Mouse (Mus musculus): ENCODE measurements around the gene Aplp2. TPM values are rescaled to one million over a fixed set of nuclear protein-coding genes. Genes with fewer than 3 reads are reported as not detected.

The Aplp2 gene
- polyA plus RNA-seq, 1 experiment from 2014 or later = 279 TPM

GRCm38 (mm10) chr9:31221170-31221569, 9.6 kb upstream of the Aplp2 start:
- Histone ChIP-seq H3K27me3 (replicated peaks) (no peaks in the 10 kb centered on the region), H3K36me3 (no peaks in the 10 kb centered on the region), H3K4me2 (peak overlapping the region; percentile 19; the same call in 1 of the 2 replicates), H3K4me1 (no peaks in the 10 kb centered on the region; the same call in 1 of the 2 replicates), H3K9me3 (no peaks in the 10 kb centered on the region), H3K9ac (no peak overlapping the region), H3K4me3 (replicated peaks) (no peak overlapping the region), H3K27ac (no peak overlapping the region)
- 0 out of 2 replicates have a peak, but pooled peaks have one; percentile 8 for ATAC-seq (ENCODE audit: insufficient read depth, low FRiP score, low read depth)
- 29% methylated on average over 10 of the region's 10 CpGs for WGBS

GRCm38 (mm10) chr9:31217631-31218380, 6.2 kb upstream of the Aplp2 start:
- Histone ChIP-seq H3K4me3 (replicated peaks) (no peak overlapping the region), H3K27me3 (replicated peaks) (no peaks in the 10 kb centered on the region), H3K9ac (no peak overlapping the region), H3K9me3 (no peaks in the 10 kb centered on the region), H3K4me2 (no peak overlapping the region), H3K27ac (peak overlapping the region; percentile 60), H3K4me1 (no peaks in the 10 kb centered on the region), H3K36me3 (no peaks in the 10 kb centered on the region)
- WGBS = 29% methylated on average over 7 of the region's 7 CpGs
- ATAC-seq (ENCODE audit: insufficient read depth, low FRiP score, low read depth) = peak; percentile 79

- no peaks in the 10 kb centered on the region for H3K36me3 ChIP-seq
- peak overlapping the region; percentile 29; the same call in 1 of the 2 replicates for H3K9ac ChIP-seq
- H3K9me3 ChIP-seq = no peaks in the 10 kb centered on the region
- 31% methylated on average over 12 of the region's 12 CpGs for WGBS
- 0 out of 2 replicates have a peak, but pooled peaks cover 8% of the 10 kb centered on the region for H3K4me1 ChIP-seq
- peak overlapping the region; percentile 95 for H3K4me3 ChIP-seq (replicated peaks)
- peak overlapping the region; percentile 86 for H3K27ac ChIP-seq
- peak overlapping the region; percentile 90 for H3K4me2 ChIP-seq
- no peak for ATAC-seq (ENCODE audit: insufficient read depth, low FRiP score, low read depth)
- no peaks in the 10 kb centered on the region for H3K27me3 ChIP-seq (replicated peaks)
Measured at GRCm38 (mm10) chr9:31212500-31213008, 939 bp upstream of the Aplp2 start.

DNA sequence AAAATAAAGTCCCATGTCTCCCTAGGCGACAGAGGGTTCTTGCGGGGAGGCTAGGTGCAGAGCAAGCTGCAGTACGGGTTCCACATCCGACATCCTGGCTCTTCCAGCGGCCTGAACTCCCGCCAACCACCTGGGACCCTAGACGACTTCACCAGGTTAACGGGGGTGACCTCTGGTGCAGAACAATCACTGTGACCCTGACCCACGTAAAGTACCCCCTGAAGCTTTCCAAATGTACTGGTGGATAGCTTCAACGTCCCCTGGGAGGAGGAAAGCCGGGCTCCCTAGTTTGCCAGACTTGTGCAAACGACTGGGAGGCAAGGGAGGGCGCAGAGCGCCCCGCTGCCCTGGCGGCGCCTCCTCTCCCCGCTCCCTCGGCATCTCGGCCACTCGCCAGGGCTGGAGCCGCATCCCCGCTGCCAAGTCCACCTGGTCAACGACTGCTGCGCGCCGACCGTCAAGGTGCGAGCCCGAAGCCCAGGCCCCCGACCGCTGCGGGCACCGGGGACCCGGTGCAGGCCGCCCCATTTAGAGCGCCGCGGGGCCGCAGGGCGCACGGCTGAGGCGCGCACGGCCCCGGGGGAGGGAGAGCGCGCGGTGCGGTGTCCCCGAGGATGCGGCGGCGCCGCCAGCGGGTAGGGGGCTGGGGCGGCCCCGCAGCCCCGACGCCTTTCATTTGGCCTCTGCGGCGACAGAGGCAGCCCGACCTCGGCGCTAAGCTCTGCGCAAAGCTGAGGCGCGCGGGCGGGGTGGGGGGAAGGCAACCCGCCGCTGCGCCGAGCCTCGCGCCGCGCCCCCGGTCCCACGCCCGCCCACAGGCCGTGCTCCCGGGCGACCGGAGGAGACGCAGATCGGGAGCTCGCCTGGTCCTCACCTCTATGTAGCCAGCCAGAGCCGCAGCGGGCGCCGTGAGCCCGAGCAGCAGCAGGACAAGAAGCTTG, 596 bp downstream of the Aplp2 start:
- ATAC-seq (ENCODE audit: insufficient read depth, low FRiP score, low read depth) = peak; percentile 34
- Histone ChIP-seq H3K27ac (peak overlapping the region; percentile 91), H3K9me3 (no peaks in the 10 kb centered on the region), H3K9ac (peak overlapping the region; percentile 87), H3K4me2 (peak overlapping the region; percentile 76), H3K4me1 (peaks cover 9% of the 10 kb centered on the region), H3K36me3 (no peaks in the 10 kb centered on the region), H3K4me3 (replicated peaks) (peak overlapping the region; percentile 95), H3K27me3 (replicated peaks) (no peaks in the 10 kb centered on the region)
- under 1% methylated on average over 81 of the region's 93 CpGs for WGBS

DNA sequence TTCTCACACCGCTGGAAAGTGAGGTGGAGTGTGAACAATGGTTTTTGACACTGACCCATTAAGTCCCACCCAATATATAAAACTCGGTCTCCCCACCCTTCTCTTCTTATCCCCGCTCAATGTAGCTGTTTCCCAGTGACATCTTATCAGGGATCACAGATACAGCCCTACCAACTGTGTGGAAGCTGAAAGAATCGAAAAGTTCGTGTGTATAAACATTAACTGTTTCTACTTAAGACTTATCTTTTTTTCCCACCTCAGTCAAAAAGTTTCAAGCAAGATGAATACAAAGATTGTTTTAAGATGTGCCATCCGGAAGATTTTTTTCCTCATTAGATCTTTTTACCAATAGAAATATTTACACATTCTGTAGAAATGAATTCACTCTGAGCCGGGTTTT, 1.5 kb downstream of the Aplp2 start:
- peaks cover 14% of the 10 kb centered on the region for H3K4me1 ChIP-seq
- H3K9ac ChIP-seq = no peak overlapping the region
- H3K36me3 ChIP-seq = no peaks in the 10 kb centered on the region
- H3K9me3 ChIP-seq = no peaks in the 10 kb centered on the region
- no peak for ATAC-seq (ENCODE audit: insufficient read depth, low FRiP score, low read depth)
- no peak overlapping the region for H3K27ac ChIP-seq
- no peaks in the 10 kb centered on the region for H3K27me3 ChIP-seq (replicated peaks)
- peak overlapping the region; percentile 76 for H3K4me2 ChIP-seq
- 13% methylated on average over 7 of the region's 7 CpGs for WGBS
- peak overlapping the region; percentile 95 for H3K4me3 ChIP-seq (replicated peaks)

DNA sequence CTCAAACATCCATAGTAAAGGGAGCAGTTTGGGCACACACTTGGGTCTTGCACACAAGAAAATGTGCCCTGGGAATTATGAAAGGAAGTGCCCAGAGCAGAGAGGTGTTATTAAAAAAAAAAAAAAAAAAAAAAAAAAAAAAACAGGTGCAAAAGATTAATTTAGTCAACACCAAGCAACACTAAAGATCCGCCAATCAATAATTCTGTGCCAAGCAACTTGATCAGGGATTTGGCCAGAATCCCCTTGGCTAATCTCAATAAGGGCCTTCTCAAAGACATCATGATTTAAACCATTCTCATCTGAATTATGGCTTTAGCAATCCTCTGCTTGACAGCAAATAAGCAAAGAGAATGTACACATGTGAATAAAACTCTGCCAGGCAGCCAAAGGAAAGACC, 2.1 kb downstream of the Aplp2 start:
- WGBS = 100% methylated on average over 1 of the region's 1 CpGs
- Histone ChIP-seq H3K9ac (no peak overlapping the region), H3K27me3 (replicated peaks) (no peaks in the 10 kb centered on the region), H3K4me2 (no peak overlapping the region), H3K9me3 (no peaks in the 10 kb centered on the region), H3K4me1 (peaks cover 16% of the 10 kb centered on the region), H3K4me3 (replicated peaks) (no peak overlapping the region), H3K36me3 (no peaks in the 10 kb centered on the region), H3K27ac (no peak overlapping the region)
- ATAC-seq (ENCODE audit: insufficient read depth, low FRiP score, low read depth) = no peak

DNA sequence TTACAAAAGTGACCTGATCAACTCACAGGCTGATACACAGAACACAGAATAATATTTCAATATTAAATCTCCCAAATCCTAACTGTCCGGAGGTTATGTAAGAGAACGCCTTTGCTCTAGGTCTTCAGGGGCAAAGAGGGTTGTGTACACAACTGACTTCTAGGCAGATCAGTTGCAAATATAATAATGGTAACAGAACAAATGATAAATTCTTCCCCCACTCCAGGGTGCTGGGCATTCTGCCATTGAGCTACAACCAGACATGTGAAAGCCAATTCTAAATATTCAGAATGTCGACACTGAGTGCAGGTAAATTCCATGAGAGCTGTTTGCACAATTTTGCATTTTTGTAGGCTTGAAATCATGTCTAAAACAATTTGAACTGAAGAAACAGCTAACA, 3.9 kb downstream of the Aplp2 start:
- WGBS = 57% methylated on average over 3 of the region's 3 CpGs

GRCm38 (mm10) chr9:31204722-31205121, 6.9 kb downstream of the Aplp2 start:
- Histone ChIP-seq H3K27me3 (replicated peaks) (no peaks in the 10 kb centered on the region), H3K4me3 (replicated peaks) (no peak overlapping the region), H3K9me3 (no peaks in the 10 kb centered on the region), H3K27ac (no peak overlapping the region), H3K36me3 (no peaks in the 10 kb centered on the region), H3K4me1 (peaks cover 13% of the 10 kb centered on the region), H3K9ac (no peak overlapping the region), H3K4me2 (no peak overlapping the region)
- no peak for ATAC-seq (ENCODE audit: insufficient read depth, low FRiP score, low read depth)
- WGBS = 38% methylated on average over 6 of the region's 6 CpGs

More for the DNA sequence above, 3.9 kb downstream of the Aplp2 start:
- no peak overlapping the region for H3K4me3 ChIP-seq (replicated peaks)
- no peak for ATAC-seq (ENCODE audit: insufficient read depth, low FRiP score, low read depth)
- peaks cover 16% of the 10 kb centered on the region for H3K4me1 ChIP-seq
- no peak overlapping the region for H3K27ac ChIP-seq
- H3K9me3 ChIP-seq = no peaks in the 10 kb centered on the region
- H3K4me2 ChIP-seq = no peak overlapping the region
- H3K27me3 ChIP-seq (replicated peaks) = no peaks in the 10 kb centered on the region
- H3K36me3 ChIP-seq = no peaks in the 10 kb centered on the region
- no peak overlapping the region for H3K9ac ChIP-seq

DNA sequence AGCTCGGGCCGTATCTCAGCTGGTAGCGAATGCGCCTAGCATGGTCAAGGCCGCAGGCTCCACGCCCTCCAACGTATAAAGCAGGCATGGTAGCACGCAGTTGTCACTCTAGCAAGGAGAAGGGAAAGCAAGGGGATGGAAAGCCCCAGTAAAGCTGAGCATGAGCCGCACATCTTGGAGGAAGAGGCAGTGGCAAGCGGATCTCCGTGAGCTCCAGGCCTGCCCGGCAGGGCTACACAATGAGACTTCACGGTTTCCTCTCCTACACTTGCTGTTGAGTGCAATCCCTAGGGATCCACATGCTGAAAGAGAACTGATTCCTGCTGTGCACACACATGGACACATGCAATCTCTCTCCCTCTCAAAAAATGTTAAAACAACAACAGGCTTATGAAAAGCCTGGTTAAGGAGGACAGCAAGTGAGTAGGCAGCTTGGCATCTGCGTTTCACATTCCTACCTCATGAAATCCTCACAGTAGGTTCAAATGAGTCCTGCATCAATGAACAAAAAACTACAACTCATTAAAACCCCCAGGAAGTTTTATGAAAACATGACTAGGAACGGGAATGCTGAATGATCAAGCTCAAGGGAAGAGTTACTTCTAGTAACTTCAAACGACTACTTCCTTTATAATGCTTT, 7.9 kb downstream of the Aplp2 start:
- Histone ChIP-seq H3K9me3 (no peaks in the 10 kb centered on the region), H3K4me3 (replicated peaks) (no peak overlapping the region), H3K9ac (no peak overlapping the region), H3K27me3 (replicated peaks) (no peaks in the 10 kb centered on the region), H3K36me3 (no peaks in the 10 kb centered on the region), H3K4me2 (no peak overlapping the region), H3K27ac (no peak overlapping the region), H3K4me1 (peaks cover 13% of the 10 kb centered on the region)
- ATAC-seq (ENCODE audit: insufficient read depth, low FRiP score, low read depth) = no peak
- WGBS = 78% methylated on average over 16 of the region's 16 CpGs

GRCm38 (mm10) chr9:31203068-31203467, 8.5 kb downstream of the Aplp2 start:
- Histone ChIP-seq H3K4me2 (no peak overlapping the region), H3K27me3 (replicated peaks) (no peaks in the 10 kb centered on the region), H3K9ac (no peak overlapping the region), H3K4me3 (replicated peaks) (no peak overlapping the region), H3K36me3 (no peaks in the 10 kb centered on the region), H3K27ac (no peak overlapping the region), H3K9me3 (no peaks in the 10 kb centered on the region), H3K4me1 (peaks cover 12% of the 10 kb centered on the region)
- ATAC-seq (ENCODE audit: insufficient read depth, low FRiP score, low read depth) = no peak
- WGBS = 78% methylated on average over 6 of the region's 6 CpGs

GRCm38 (mm10) chr9:31198614-31199013, 13.0 kb downstream of the Aplp2 start:
- ATAC-seq (ENCODE audit: insufficient read depth, low FRiP score, low read depth) = no peak
- no peaks in the 10 kb centered on the region for H3K9me3 ChIP-seq
- no peaks in the 10 kb centered on the region for H3K4me1 ChIP-seq
- H3K4me2 ChIP-seq = no peak overlapping the region
- no peak overlapping the region for H3K27ac ChIP-seq
- WGBS = 90% methylated on average over 3 of the region's 3 CpGs
- no peak overlapping the region for H3K4me3 ChIP-seq (replicated peaks)
- H3K27me3 ChIP-seq (replicated peaks) = no peaks in the 10 kb centered on the region
- H3K36me3 ChIP-seq = 0 out of 2 replicates have a peak, but pooled peaks cover 3% of the 10 kb centered on the region
- no peak overlapping the region for H3K9ac ChIP-seq

Measured in stomach, embryonic 15.5 days (tissue).